Mouse (Mus musculus) left cerebral cortex, adult 9 months (tissue): ENCODE data around the gene Adam33.
"Not testable (repeated sequence)": the region's sequence is repeated elsewhere in the genome, so short reads cannot be mapped to it uniquely, and the experiment has no call there.

ENCODE experiments used
- DNase-seq, 2 experiments: peaks; one replicate each; pipeline ENCODE4 v3.0.0; 2022; ENCODE audit warnings: low spot score in 2 of 2

Gene Adam33

GRCm38 (mm10) chr2:131056191-131056590 lies 7.4 kb downstream of the Adam33 start:
- DNase-seq = no peak

- DNase-seq = peak in 1 of 2 experiments; percentile 41
Observed at GRCm38 (mm10) chr2:131055631-131056030, 8.0 kb downstream of the Adam33 start.

- no peak for DNase-seq
Observed at GRCm38 (mm10) chr2:131054646-131055264, 8.9 kb downstream of the Adam33 start.

- no peak for DNase-seq
Observed at GRCm38 (mm10) chr2:131053851-131054645, 9.6 kb downstream of the Adam33 start.

- DNase-seq = no peak
Observed at GRCm38 (mm10) chr2:131052862-131053418, 10.7 kb downstream of the Adam33 start.

GRCm38 (mm10) chr2:131052043-131052442 lies 11.6 kb downstream of the Adam33 start:
- no peak for DNase-seq

GRCm38 (mm10) chr2:131046025-131046424 lies 17.6 kb downstream of the Adam33 start:
- DNase-seq = no peak

GRCm38 (mm10) chr2:131044989-131045720 lies 18.5 kb downstream of the Adam33 start:
- DNase-seq = no peak

GRCm38 (mm10) chr2:131044354-131044852 lies 19.2 kb downstream of the Adam33 start:
- no peak for DNase-seq

GRCm38 (mm10) chr2:131042988-131043387 lies 20.6 kb downstream of the Adam33 start, which contains the start of gene Gfra4:
Gene Gfra4 (minus strand): TSS chr2:131043088.
- DNase-seq = no peak

- peak; percentile 75 to 76 for DNase-seq
Observed at GRCm38 (mm10) chr2:131040854-131041825, 22.5 kb downstream of the Adam33 start.

- no peak for DNase-seq
Observed at GRCm38 (mm10) chr2:131038675-131039074, 24.9 kb downstream of the Adam33 start.

- no peak for DNase-seq
Observed at GRCm38 (mm10) chr2:131038197-131038596, 25.4 kb downstream of the Adam33 start.

- peak in 1 of 2 experiments; percentile 49 for DNase-seq
Observed at GRCm38 (mm10) chr2:131037226-131037990, 26.2 kb downstream of the Adam33 start.

- no peak for DNase-seq
Observed at GRCm38 (mm10) chr2:131036757-131037156, 26.9 kb downstream of the Adam33 start.

GRCm38 (mm10) chr2:131036343-131036742 lies 27.3 kb downstream of the Adam33 start:
- no peak for DNase-seq

- DNase-seq = not testable (repeated sequence)
Observed at GRCm38 (mm10) chr2:131031406-131031805, 32.2 kb downstream of the Adam33 start.

- no peak for DNase-seq
Observed at GRCm38 (mm10) chr2:131030998-131031397, 32.6 kb downstream of the Adam33 start.

GRCm38 (mm10) chr2:131030561-131030960 lies 33.1 kb downstream of the Adam33 start:
- no peak for DNase-seq
